ENCODE assay signal across 9 mouse cellular contexts in the genomic region with DNA sequence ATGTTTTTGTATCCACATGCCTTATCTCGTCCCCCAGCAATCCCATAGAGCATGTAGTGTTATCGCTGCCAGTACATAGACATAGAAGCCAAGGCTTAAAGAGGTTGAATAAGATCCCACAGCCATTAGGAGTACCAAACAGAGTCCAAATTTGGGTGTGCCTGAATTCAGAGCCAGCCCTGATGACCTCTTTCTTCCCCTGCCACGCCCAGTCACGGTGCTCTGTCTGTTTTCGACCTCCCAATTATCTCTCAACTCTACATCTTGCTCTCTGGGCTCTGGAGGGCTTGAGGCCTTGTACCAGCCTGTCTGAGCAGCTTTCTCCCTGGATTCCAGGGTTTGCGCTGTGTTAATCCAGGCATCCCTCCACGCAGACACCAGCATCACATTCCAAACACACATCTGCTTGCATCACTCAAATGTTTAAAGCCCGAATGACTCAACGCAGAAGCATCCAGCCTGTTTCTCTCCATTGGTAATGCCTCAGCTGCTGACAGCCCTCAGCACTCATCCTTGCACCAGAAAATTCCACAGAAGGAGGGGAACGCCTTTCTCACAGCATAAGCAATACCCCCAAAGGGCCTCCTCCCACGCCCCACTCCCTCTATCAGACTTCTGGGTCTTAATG. TPM values are rescaled to one million over a fixed set of nuclear protein-coding genes. Genes with fewer than 3 reads are reported as not detected.
DNase-seq lines count a peak whose midpoint lies in the region; ATAC-seq and TF ChIP-seq lines count a peak whose summit lies in the region.
"Had no signal": no experiment of that assay in that cellular context is flagged by ENCODE, and none has a peak within 500 bp of the region (broad histone marks: within the 10 kb centered on the region; RNA-seq: fewer than 3 reads in every experiment).

No protein-coding gene starts in this region.

- no peak overlapping the region for H3K4me3 ChIP-seq in testis, adult 2 months (ENCODE audit: control insufficient read depth, low read depth, low read length)
- H3K4me3 ChIP-seq in heart, adult 2 months, result no peak overlapping the region
- no peak overlapping the region for H3K4me3 ChIP-seq in liver, embryonic 13.5 days (replicated peaks)
- H3K4me3 ChIP-seq in neural tube, embryonic 15.5 days (replicated peaks), result no peak overlapping the region
- no peak overlapping the region for H3K4me3 ChIP-seq in hindbrain, embryonic 14.5 days (replicated peaks; ENCODE audit: low read length)
- H3K4me3 ChIP-seq: neural tube, embryonic 13.5 days had no signal

- H3K4me2 ChIP-seq in liver, embryonic 13.5 days, result no peak overlapping the region
- H3K4me2 ChIP-seq in neural tube, embryonic 15.5 days, result no peak overlapping the region
- H3K4me2 ChIP-seq in hindbrain, embryonic 14.5 days (replicated peaks), result no peak overlapping the region
- H3K4me2 ChIP-seq: neural tube, embryonic 13.5 days had no signal

- 0 out of 2 replicates have a peak overlapping the region, but pooled peaks have one; percentile 16 for H3K27ac ChIP-seq in testis, adult 2 months (ENCODE audit: control insufficient read depth, insufficient read depth, low read depth, low read length)
- peak overlapping the region; percentile 51; the same call in 1 of the 2 replicates for H3K27ac ChIP-seq in heart, adult 2 months
- no peak overlapping the region; the same call in 1 of the 2 replicates for H3K27ac ChIP-seq in liver, embryonic 13.5 days
- no peak overlapping the region for H3K27ac ChIP-seq in neural tube, embryonic 15.5 days (replicated peaks)
- H3K27ac ChIP-seq in hindbrain, embryonic 14.5 days, result no peak overlapping the region
- H3K27ac ChIP-seq: neural tube, embryonic 13.5 days had no signal

- H3K27me3 ChIP-seq in testis, adult 2 months (ENCODE audit: control insufficient read depth, insufficient read depth, low read length), result no peaks in the 10 kb centered on the region
- no peaks in the 10 kb centered on the region for H3K27me3 ChIP-seq in heart, adult 2 months (ENCODE audit: control insufficient read depth, insufficient read depth, low read length)
- H3K27me3 ChIP-seq in liver, embryonic 13.5 days, result no peaks in the 10 kb centered on the region
- H3K27me3 ChIP-seq in neural tube, embryonic 15.5 days (replicated peaks), result no peaks in the 10 kb centered on the region
- H3K27me3 ChIP-seq in hindbrain, embryonic 14.5 days (ENCODE audit: control insufficient read depth, insufficient read depth, low read length), result no peaks in the 10 kb centered on the region
- H3K27me3 ChIP-seq: neural tube, embryonic 13.5 days had no signal

- no peaks in the 10 kb centered on the region for H3K36me3 ChIP-seq in testis, adult 2 months (ENCODE audit: control insufficient read depth, insufficient read depth, low read length)
- H3K36me3 ChIP-seq in heart, adult 2 months (ENCODE audit: control insufficient read depth, insufficient read depth, low read length), result no peaks in the 10 kb centered on the region
- H3K36me3 ChIP-seq in liver, embryonic 13.5 days, result no peaks in the 10 kb centered on the region
- no peaks in the 10 kb centered on the region for H3K36me3 ChIP-seq in neural tube, embryonic 15.5 days
- no peaks in the 10 kb centered on the region for H3K36me3 ChIP-seq in hindbrain, embryonic 14.5 days (replicated peaks; ENCODE audit: control insufficient read depth, insufficient read depth)
- H3K36me3 ChIP-seq: neural tube, embryonic 13.5 days had no signal

- TF ChIP-seq CTCF in testis, adult 2 months (IDR thresholded peaks at IDR 0.05; ENCODE audit: control insufficient read depth, insufficient read depth, insufficient replicate concordance, low read depth, low read length), result no peak
- TF ChIP-seq CTCF in heart, adult 2 months (IDR thresholded peaks at IDR 0.05), result no peak

- intact Hi-C loops in heart, adult 2 months (cut with DNase I), result no loop called here

- no peaks in the 10 kb centered on the region for H3K79me2 ChIP-seq in heart, adult 2 months (replicated peaks; ENCODE audit: control insufficient read depth, insufficient read depth, low read length)

- peak; percentile 75; the same call in 1 of the 2 replicates for TF ChIP-seq EP300 in heart, adult 2 months (IDR thresholded peaks at IDR 0.05; ENCODE audit: insufficient read depth, low read depth, low read length)

- no peaks in the 10 kb centered on the region for H3K9me3 ChIP-seq in liver, embryonic 13.5 days (replicated peaks)
- H3K9me3 ChIP-seq in neural tube, embryonic 15.5 days (replicated peaks), result no peaks in the 10 kb centered on the region
- no peaks in the 10 kb centered on the region for H3K9me3 ChIP-seq in hindbrain, embryonic 14.5 days (ENCODE audit: control insufficient read depth, low read length)
- H3K9me3 ChIP-seq: neural tube, embryonic 13.5 days had no signal

- no peaks in the 10 kb centered on the region for H3K4me1 ChIP-seq in testis, adult 2 months (ENCODE audit: control insufficient read depth, insufficient read depth, low read length)
- peaks cover 6% of the 10 kb centered on the region for H3K4me1 ChIP-seq in heart, adult 2 months (ENCODE audit: control insufficient read depth, insufficient read depth, low read length)
- peaks cover 35% of the 10 kb centered on the region for H3K4me1 ChIP-seq in liver, embryonic 13.5 days (replicated peaks)
- H3K4me1 ChIP-seq in neural tube, embryonic 15.5 days, result peaks cover 13% of the 10 kb centered on the region
- peaks cover 11% of the 10 kb centered on the region; the same call in 1 of the 2 replicates for H3K4me1 ChIP-seq in hindbrain, embryonic 14.5 days (replicated peaks; ENCODE audit: control insufficient read depth, insufficient read depth, low read length)

- H3K9ac ChIP-seq in heart, adult 2 months (ENCODE audit: low read depth, low read length), result no peak overlapping the region
- H3K9ac ChIP-seq in liver, embryonic 13.5 days, result no peak overlapping the region
- H3K9ac ChIP-seq in neural tube, embryonic 15.5 days (replicated peaks), result no peak overlapping the region
- no peak overlapping the region for H3K9ac ChIP-seq in hindbrain, embryonic 14.5 days
- H3K9ac ChIP-seq: neural tube, embryonic 13.5 days had no signal

- WGBS in heart, adult 2 months, result 53% methylated on average over 11 of the region's 11 CpGs
- WGBS in liver, embryonic 13.5 days (ENCODE audit: insufficient replicate concordance), result 51% methylated on average over 11 of the region's 11 CpGs
- 89% methylated on average over 11 of the region's 11 CpGs for WGBS in neural tube, embryonic 15.5 days
- WGBS in hindbrain, embryonic 14.5 days, result 85% methylated on average over 11 of the region's 11 CpGs

- no peak for TF ChIP-seq POLR2A in testis, adult 2 months (IDR thresholded peaks at IDR 0.05; ENCODE audit: control insufficient read depth, low read depth, low read length)
- TF ChIP-seq POLR2A in heart, adult 2 months (IDR thresholded peaks at IDR 0.05; ENCODE audit: insufficient read depth, low read depth, low read length), result no peak

- no peak for DNase-seq in testis, postnatal 14 days (ENCODE audit: low spot score)
- DNase-seq in heart, adult 2 months, result peak; percentile 56 to 70
- DNase-seq in liver, embryonic 13.5 days, result no peak
- peak; percentile 77 for DNase-seq in yolk sac, embryonic 10.5 days (ENCODE audit: low spot score)
- no peak for DNase-seq in cerebellum, postnatal 14 days
- no peak for DNase-seq in hindbrain, embryonic 14.5 days (ENCODE audit: low spot score)

- ATAC-seq in liver, embryonic 13.5 days (ENCODE audit: low read depth), result peak; percentile 84
- no peak for ATAC-seq in neural tube, embryonic 15.5 days (ENCODE audit: low FRiP score)
- ATAC-seq in hindbrain, embryonic 14.5 days (ENCODE audit: low FRiP score), result no peak

RNA-seq across cellular contexts. Expression of gene Abca4, which starts 43.9 kb away (rescaled TPM):
- polyA plus RNA-seq in testis, adult 2 months (2012; rRNA removed), result 0.38 and 0.65 TPM in 2 replicates
- 1 to 10 TPM; 1.6 to 2.3 TPM for total RNA-seq in heart, adult 2 months (2021)
- 2.6 TPM in 2 replicates for polyA plus RNA-seq in heart, adult 2 months (2012; rRNA removed)
- 0.35 and 0.66 TPM in 2 replicates for polyA plus RNA-seq in liver, embryonic 13.5 days (2015; fragmentation: Nextera tagmentation; extraction: Ambion mirVana)
- 0.97 and 1.0 TPM in 2 replicates for polyA plus RNA-seq in neural tube, embryonic 15.5 days (2015; fragmentation: Nextera tagmentation; extraction: Ambion mirVana)
- 4.1 and 5.1 TPM in 2 replicates for polyA plus RNA-seq in hindbrain, embryonic 14.5 days (2014; fragmentation: Nextera tagmentation; extraction: Ambion mirVana)

Comparison
In these comparisons a context has a peak if more than half of its experiments do, and no peak if none do; other contexts are left out.
1. H3K27ac ChIP-seq: peak in testis, adult 2 months (single experiment) and heart, adult 2 months (single experiment); none in liver, embryonic 13.5 days (single experiment), neural tube, embryonic 15.5 days (single experiment) and hindbrain, embryonic 14.5 days (single experiment).
2. DNase-seq: peak in heart, adult 2 months (2 of 2) and yolk sac, embryonic 10.5 days (single experiment); none in testis, postnatal 14 days (single experiment), liver, embryonic 13.5 days (single experiment), cerebellum, postnatal 14 days (0 of 2) and hindbrain, embryonic 14.5 days (single experiment).